Mouse (Mus musculus): ENCODE measurements around the gene Etfrf1. TPM values are rescaled to one million over a fixed set of nuclear protein-coding genes. Genes with fewer than 3 reads are reported as not detected.

Gene Etfrf1
- total RNA-seq, 1 experiment: 12.9 TPM

DNA sequence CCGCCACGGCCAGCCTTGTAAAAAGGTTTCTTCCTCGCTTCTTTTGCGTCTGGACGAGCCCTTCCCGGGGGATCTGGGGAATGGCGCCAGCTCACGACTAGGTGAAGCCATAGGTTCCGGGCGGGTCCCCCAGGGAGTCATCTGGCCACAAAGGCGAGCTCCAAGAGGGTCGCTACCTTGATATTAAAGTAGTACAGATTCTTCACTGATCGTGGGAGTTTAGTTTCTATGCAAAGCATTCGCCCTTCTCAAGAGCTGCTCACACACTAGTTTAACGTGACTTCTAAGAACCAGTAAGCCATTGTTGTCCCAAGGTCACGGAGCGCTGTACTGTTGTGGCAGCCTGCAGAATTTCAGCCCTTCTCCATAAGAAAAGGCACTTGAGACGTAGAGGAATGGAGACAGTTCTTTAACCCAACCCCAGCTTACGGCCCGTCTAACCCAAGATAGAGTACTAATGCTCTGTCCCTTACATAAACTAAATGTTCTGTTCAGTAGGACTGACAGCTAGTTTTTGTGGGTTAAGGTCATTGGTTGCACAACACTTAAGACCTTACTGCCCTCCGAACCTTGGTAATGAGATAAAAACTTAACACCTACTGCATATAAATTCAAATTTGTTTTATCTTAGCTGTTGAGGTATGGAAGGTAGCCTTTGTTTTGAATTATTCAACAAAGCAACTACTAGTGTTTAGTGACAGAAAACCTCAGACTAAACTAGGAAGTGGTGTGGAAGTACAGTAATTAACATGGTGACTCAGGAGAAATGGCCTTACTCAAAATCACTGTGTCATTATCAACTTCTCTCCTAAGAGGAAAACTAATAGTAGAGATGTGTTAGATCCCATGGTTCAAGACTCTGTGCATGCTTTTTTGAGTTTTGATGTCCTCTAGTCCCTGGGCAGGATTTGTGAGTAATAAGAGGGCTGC is 707 bp downstream of the Etfrf1 start:
- Histone ChIP-seq H3K9me3 (ENCODE audit: control insufficient read depth, insufficient read depth, low read depth, low read length) (no peaks in the 10 kb centered on the region), H3K27ac (ENCODE audit: insufficient read depth, low read depth, low read length, poor library complexity, severe bottlenecking) (peak overlapping the region; percentile 99), H3K36me3 (ENCODE audit: control insufficient read depth, insufficient read depth, low read length, poor library complexity, severe bottlenecking) (no peaks in the 10 kb centered on the region; the same call in none of the 2 replicates), H3K4me1 (ENCODE audit: control insufficient read depth in 2 of 2, insufficient read depth in 2 of 2, low read length in 2 of 2, poor library complexity in 1 of 2) (peaks cover 0 to 5% of the 10 kb centered on the region in 2 experiments; a peak in 2 of 4 replicates), H3K4me3 (ENCODE audit: insufficient read depth in 1 of 2, low read depth in 1 of 2, low read length in 2 of 2, poor library complexity in 1 of 2, severe bottlenecking in 1 of 2) (peak overlapping the region; percentile 79 to 88), H3K9ac (ENCODE audit: insufficient read depth, low read depth, low read length, poor library complexity, severe bottlenecking) (peak overlapping the region; percentile 96)
- peak; percentile 34; the same call in 1 of the 2 replicates for TF ChIP-seq MAFK (IDR thresholded peaks at IDR 0.05; ENCODE audit: insufficient read depth, low read depth, low read length)
- TF ChIP-seq HCFC1 (IDR thresholded peaks at IDR 0.05; ENCODE audit: borderline replicate concordance, insufficient read depth, low read length): no peak
- no peak for TF ChIP-seq ZNF384 (IDR thresholded peaks at IDR 0.05; ENCODE audit: low read depth, low read length)
- TF ChIP-seq CHD2 (IDR thresholded peaks at IDR 0.05; ENCODE audit: low read depth, low read length): no peak
- no peak for TF ChIP-seq ZC3H11A (IDR thresholded peaks at IDR 0.05; ENCODE audit: borderline replicate concordance, low read depth, low read length)
- in situ Hi-C loops (cut with MboI; ENCODE audit: low sequenced_read_pairs in 2 of 2, unreplicated experiment in 2 of 2): loop anchor here (10.0 to 25.0 kb wide), 2 partner anchors 126 to 133 kb away; no protein-coding TSS in a partner anchor
- DNase-seq (ENCODE audit: low read depth, low spot score): peak; percentile 86

DNA sequence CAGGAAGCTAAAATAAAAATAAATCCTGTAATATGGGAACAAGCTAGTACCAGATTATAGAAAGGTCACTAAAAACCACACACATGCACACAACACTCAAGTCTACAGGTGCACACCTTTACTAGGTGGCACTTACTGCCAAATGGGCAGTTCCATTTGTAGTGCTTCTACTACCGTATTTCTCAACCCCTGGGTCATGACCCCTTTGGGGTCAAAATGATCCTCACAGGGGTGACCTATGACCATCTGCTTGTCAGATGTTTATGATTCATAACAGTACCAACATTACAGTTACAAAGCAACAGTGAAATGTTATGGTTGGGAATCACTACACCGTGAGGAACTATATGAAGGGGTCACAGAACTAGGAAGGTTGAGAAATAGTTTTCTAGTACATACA is 3.0 kb downstream of the Etfrf1 start:
- H3K9ac ChIP-seq (ENCODE audit: insufficient read depth, low read depth, low read length, poor library complexity, severe bottlenecking): no peak overlapping the region
- no peak overlapping the region for H3K4me3 ChIP-seq (ENCODE audit: insufficient read depth in 1 of 2, low read depth in 1 of 2, low read length in 2 of 2, poor library complexity in 1 of 2, severe bottlenecking in 1 of 2)
- H3K27ac ChIP-seq (ENCODE audit: insufficient read depth, low read depth, low read length, poor library complexity, severe bottlenecking): no peak overlapping the region
- H3K36me3 ChIP-seq (ENCODE audit: control insufficient read depth, insufficient read depth, low read length, poor library complexity, severe bottlenecking): no peaks in the 10 kb centered on the region; the same call in none of the 2 replicates
- peaks cover 0 to 5% of the 10 kb centered on the region in 2 experiments; a peak in 2 of 4 replicates for H3K4me1 ChIP-seq (ENCODE audit: control insufficient read depth in 2 of 2, insufficient read depth in 2 of 2, low read length in 2 of 2, poor library complexity in 1 of 2)
- in situ Hi-C loops (cut with MboI; ENCODE audit: low sequenced_read_pairs in 2 of 2, unreplicated experiment in 2 of 2): loop anchor here (10.0 to 25.0 kb wide), 2 partner anchors 123 to 131 kb away; no protein-coding TSS in a partner anchor
- H3K9me3 ChIP-seq (ENCODE audit: control insufficient read depth, insufficient read depth, low read depth, low read length): no peaks in the 10 kb centered on the region
- no peak for DNase-seq (ENCODE audit: low read depth, low spot score)
- TF ChIP-seq ZNF384 (IDR thresholded peaks at IDR 0.05; ENCODE audit: low read depth, low read length): no peak
- TF ChIP-seq ZC3H11A (IDR thresholded peaks at IDR 0.05; ENCODE audit: borderline replicate concordance, low read depth, low read length): no peak
- no peak for TF ChIP-seq MAFK (IDR thresholded peaks at IDR 0.05; ENCODE audit: insufficient read depth, low read depth, low read length)
- no peak for TF ChIP-seq HCFC1 (IDR thresholded peaks at IDR 0.05; ENCODE audit: borderline replicate concordance, insufficient read depth, low read length)
- TF ChIP-seq CHD2 (IDR thresholded peaks at IDR 0.05; ENCODE audit: low read depth, low read length): no peak

GRCm38 (mm10) chr6:145215826-145216225 is 4.9 kb downstream of the Etfrf1 start:
- TF ChIP-seq CHD2 (IDR thresholded peaks at IDR 0.05; ENCODE audit: low read depth, low read length) (no peak), ZNF384 (IDR thresholded peaks at IDR 0.05; ENCODE audit: low read depth, low read length) (no peak), MAFK (IDR thresholded peaks at IDR 0.05; ENCODE audit: insufficient read depth, low read depth, low read length) (no peak), ZC3H11A (IDR thresholded peaks at IDR 0.05; ENCODE audit: borderline replicate concordance, low read depth, low read length) (no peak), HCFC1 (IDR thresholded peaks at IDR 0.05; ENCODE audit: borderline replicate concordance, insufficient read depth, low read length) (no peak)
- Histone ChIP-seq H3K9me3 (ENCODE audit: control insufficient read depth, insufficient read depth, low read depth, low read length) (no peaks in the 10 kb centered on the region), H3K27ac (ENCODE audit: insufficient read depth, low read depth, low read length, poor library complexity, severe bottlenecking) (no peak overlapping the region), H3K4me1 (ENCODE audit: control insufficient read depth in 2 of 2, insufficient read depth in 2 of 2, low read length in 2 of 2, poor library complexity in 1 of 2) (peaks cover 0 to 5% of the 10 kb centered on the region in 2 experiments; a peak in 2 of 4 replicates), H3K36me3 (ENCODE audit: control insufficient read depth, insufficient read depth, low read length, poor library complexity, severe bottlenecking) (peaks cover 3% of the 10 kb centered on the region), H3K9ac (ENCODE audit: insufficient read depth, low read depth, low read length, poor library complexity, severe bottlenecking) (no peak overlapping the region), H3K4me3 (ENCODE audit: insufficient read depth in 1 of 2, low read depth in 1 of 2, low read length in 2 of 2, poor library complexity in 1 of 2, severe bottlenecking in 1 of 2) (no peak overlapping the region)
- in situ Hi-C loops (cut with MboI; ENCODE audit: low sequenced_read_pairs in 2 of 2, unreplicated experiment in 2 of 2): loop anchor here (10.0 to 25.0 kb wide), 2 partner anchors 121 to 129 kb away; no protein-coding TSS in a partner anchor
- no peak for DNase-seq (ENCODE audit: low read depth, low spot score)

GRCm38 (mm10) chr6:145224246-145224645 is 13.3 kb downstream of the Etfrf1 start:
- H3K27ac ChIP-seq (ENCODE audit: insufficient read depth, low read depth, low read length, poor library complexity, severe bottlenecking): no peak overlapping the region
- H3K9ac ChIP-seq (ENCODE audit: insufficient read depth, low read depth, low read length, poor library complexity, severe bottlenecking): no peak overlapping the region
- no peak overlapping the region for H3K4me3 ChIP-seq (ENCODE audit: insufficient read depth in 1 of 2, low read depth in 1 of 2, low read length in 2 of 2, poor library complexity in 1 of 2, severe bottlenecking in 1 of 2)
- TF ChIP-seq ZNF384 (IDR thresholded peaks at IDR 0.05; ENCODE audit: low read depth, low read length) (no peak), ZC3H11A (IDR thresholded peaks at IDR 0.05; ENCODE audit: borderline replicate concordance, low read depth, low read length) (no peak), CHD2 (IDR thresholded peaks at IDR 0.05; ENCODE audit: low read depth, low read length) (no peak), HCFC1 (IDR thresholded peaks at IDR 0.05; ENCODE audit: borderline replicate concordance, insufficient read depth, low read length) (no peak), MAFK (IDR thresholded peaks at IDR 0.05; ENCODE audit: insufficient read depth, low read depth, low read length) (no peak)
- no peak for DNase-seq (ENCODE audit: low read depth, low spot score)
- H3K36me3 ChIP-seq (ENCODE audit: control insufficient read depth, insufficient read depth, low read length, poor library complexity, severe bottlenecking): peaks cover 10% of the 10 kb centered on the region
- H3K9me3 ChIP-seq (ENCODE audit: control insufficient read depth, insufficient read depth, low read depth, low read length): no peaks in the 10 kb centered on the region
- in situ Hi-C loops (cut with MboI; ENCODE audit: low sequenced_read_pairs in 2 of 2, unreplicated experiment in 2 of 2): loop anchor here in 1 of 2 experiments (25.0 kb wide), 1 partner anchor 113 kb away; no protein-coding TSS in a partner anchor
- no peaks in the 10 kb centered on the region for H3K4me1 ChIP-seq (ENCODE audit: control insufficient read depth in 2 of 2, insufficient read depth in 2 of 2, low read length in 2 of 2, poor library complexity in 1 of 2)
